Mouse (Mus musculus) midbrain, embryonic 12.5 days (tissue): ENCODE measurements around the gene Nup210. TPM values are rescaled to one million over a fixed set of nuclear protein-coding genes. Genes with fewer than 3 reads are reported as not detected.
"Not testable (repeated sequence)": the region's sequence is repeated elsewhere in the genome, so short reads cannot be mapped to it uniquely, and the experiment has no call there.

Experiments used
- ATAC-seq: fragments of 200-750 bp; cut with Nextera tagmentation; 2 replicates; pipeline ENCODE4 v1.8.0; 2017; ENCODE audit warnings: low read depth, moderate TSS enrichment, moderate library complexity; ENCODE audit not compliant: low FRiP score
- H3K27ac ChIP-seq: fragments of 300-500 bp; sonication (generic); replicated peaks from 2 replicates; pipeline ENCODE4 v1.5.1; 2016; ENCODE audit warnings: mild to moderate bottlenecking
- H3K27me3 ChIP-seq: fragments of 300-500 bp; sonication (generic); 2 replicates; pipeline ENCODE4 v1.6.1; 2016; ENCODE audit warnings: mild to moderate bottlenecking
- H3K36me3 ChIP-seq: fragments of 300-500 bp; sonication (generic); 2 replicates; pipeline ENCODE4 v1.6.1; 2016
- H3K4me1 ChIP-seq: fragments of 300-500 bp; sonication (generic); 2 replicates; pipeline ENCODE4 v1.6.1; 2016
- H3K4me2 ChIP-seq: fragments of 300-500 bp; sonication (generic); replicated peaks from 2 replicates; pipeline ENCODE4 v1.6.1; 2016; ENCODE audit warnings: mild to moderate bottlenecking, moderate library complexity
- H3K4me3 ChIP-seq: fragments of 300-500 bp; sonication (generic); 2 replicates; pipeline ENCODE4 v1.5.1; 2016; ENCODE audit warnings: mild to moderate bottlenecking
- H3K9ac ChIP-seq: fragments of 300-500 bp; sonication (generic); replicated peaks from 2 replicates; pipeline ENCODE4 v1.6.1; 2016; ENCODE audit warnings: mild to moderate bottlenecking, moderate library complexity
- H3K9me3 ChIP-seq: fragments of 300-500 bp; sonication (generic); 2 replicates; pipeline ENCODE4 v1.6.1; 2016; ENCODE audit warnings: mild to moderate bottlenecking
- WGBS: fragments of 180-500 bp; shearing (Covaris S2); methylation state at CpG from one replicate; pipeline ENCODE4 v1.1.7; 2016; 5-methylcytosine and 5-hydroxymethylcytosine counted together
- polyA plus RNA-seq: library from polyadenylated mRNA; unstranded; fragments of >200 nt; fragmentation: Nextera tagmentation; extraction: Ambion mirVana; gene quantifications from 2 replicates; pipeline ENCODE4 v1.2.1, GENCODE M21; 2016

The Nup210 gene
- polyA plus RNA-seq, 1 experiment from 2014 or later: 23.4 TPM

DNA sequence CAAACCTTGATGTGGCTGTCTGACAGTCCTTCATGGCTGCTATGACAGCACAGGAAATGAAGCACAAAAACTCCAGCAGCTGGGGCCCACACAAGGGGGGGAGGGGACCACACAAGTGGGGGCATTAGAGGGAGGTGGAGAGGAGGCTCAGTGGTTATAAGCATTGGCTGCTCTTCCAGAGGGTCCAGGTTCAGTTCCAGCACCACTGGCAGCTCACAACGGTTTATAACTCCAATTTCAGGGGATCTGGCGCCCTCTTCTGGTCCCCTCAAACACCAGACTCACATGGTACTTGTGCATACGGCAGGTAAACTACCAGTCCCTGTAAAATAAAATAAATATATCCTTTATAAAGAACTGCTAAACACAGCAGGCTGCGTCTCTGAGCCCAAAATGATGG is 12.4 kb upstream of the Nup210 start:
- H3K4me1 ChIP-seq: no peaks in the 10 kb centered on the region
- no peak for ATAC-seq
- no peaks in the 10 kb centered on the region for H3K36me3 ChIP-seq
- H3K27me3 ChIP-seq: no peaks in the 10 kb centered on the region
- no peak overlapping the region for H3K4me2 ChIP-seq
- H3K4me3 ChIP-seq: no peak overlapping the region
- no peak overlapping the region for H3K27ac ChIP-seq
- 61% methylated on average over 4 of the region's 4 CpGs for WGBS
- H3K9ac ChIP-seq: no peak overlapping the region
- no peaks in the 10 kb centered on the region for H3K9me3 ChIP-seq

DNA sequence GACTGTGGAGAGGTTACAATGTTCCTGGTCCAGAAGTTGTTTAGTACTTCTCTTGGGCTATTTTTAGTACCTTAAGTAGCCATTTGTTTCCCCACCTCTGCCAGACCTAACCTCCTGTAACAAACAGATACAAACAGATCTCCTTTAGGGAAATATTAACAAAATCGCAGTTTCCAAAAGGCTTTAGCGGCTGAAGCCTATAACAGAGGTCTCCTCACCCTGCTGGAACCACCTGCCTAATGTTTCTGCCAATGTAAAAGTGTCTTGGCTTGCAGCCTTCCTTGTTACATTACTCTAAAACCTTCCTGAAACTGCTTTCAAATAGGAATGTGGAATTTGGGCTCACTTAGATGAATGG is 8.6 kb upstream of the Nup210 start:
- H3K4me1 ChIP-seq: no peaks in the 10 kb centered on the region
- WGBS: 89% methylated on average over 2 of the region's 2 CpGs
- no peak overlapping the region for H3K4me3 ChIP-seq
- no peaks in the 10 kb centered on the region for H3K36me3 ChIP-seq
- H3K4me2 ChIP-seq: no peak overlapping the region
- peaks cover 5% of the 10 kb centered on the region for H3K9me3 ChIP-seq
- H3K9ac ChIP-seq: no peak overlapping the region
- no peak for ATAC-seq
- no peaks in the 10 kb centered on the region for H3K27me3 ChIP-seq
- no peak overlapping the region for H3K27ac ChIP-seq

DNA sequence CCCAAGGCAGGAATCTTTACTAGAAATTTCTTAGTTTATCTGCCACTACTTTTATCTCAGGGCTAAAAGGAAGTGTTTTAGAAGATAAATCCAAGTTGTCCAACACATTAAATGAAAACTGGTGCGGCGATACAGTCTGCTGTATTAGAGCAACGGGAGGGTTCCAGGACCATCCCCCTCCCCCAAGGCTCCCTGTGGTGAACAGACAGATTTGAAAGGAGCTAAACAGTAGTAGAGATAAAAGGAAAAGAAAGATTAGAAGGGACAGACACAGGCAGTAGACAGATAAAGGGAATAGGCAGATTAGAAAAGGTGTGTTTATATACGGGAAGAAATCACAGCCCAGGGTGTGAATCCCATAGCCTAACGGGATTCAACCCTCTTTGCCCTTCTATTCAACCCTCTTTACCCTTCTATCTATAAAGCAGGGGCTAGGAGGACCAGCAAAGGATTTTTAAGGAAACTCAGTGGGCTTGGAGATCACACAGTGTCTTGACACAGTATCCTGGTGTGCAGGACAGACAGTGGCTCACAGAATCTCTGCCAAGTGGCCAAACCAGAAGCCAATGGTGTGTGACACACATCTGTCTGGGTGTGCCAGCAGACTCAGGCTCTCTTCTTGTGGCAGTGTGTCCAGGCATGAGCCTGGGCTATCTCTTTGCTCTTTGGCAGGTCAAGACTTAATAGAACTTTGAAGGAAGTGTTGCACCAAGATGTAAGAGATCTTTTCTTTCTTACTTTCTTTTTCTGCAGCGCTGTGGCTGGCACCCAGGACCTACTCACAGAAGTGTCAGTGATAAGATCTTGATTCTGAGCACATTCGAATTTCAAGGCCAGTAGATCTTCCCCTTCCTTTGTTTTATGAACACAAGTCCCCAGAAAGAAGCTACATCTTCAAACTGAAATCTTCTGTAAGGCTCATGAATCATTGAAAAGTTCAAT is 7.9 kb upstream of the Nup210 start:
- peaks cover 5% of the 10 kb centered on the region for H3K9me3 ChIP-seq
- 36% methylated on average over 7 of the region's 7 CpGs for WGBS
- no peak overlapping the region for H3K4me2 ChIP-seq
- no peak overlapping the region for H3K9ac ChIP-seq
- no peaks in the 10 kb centered on the region for H3K4me1 ChIP-seq
- ATAC-seq: no peak
- H3K27me3 ChIP-seq: no peaks in the 10 kb centered on the region
- H3K36me3 ChIP-seq: no peaks in the 10 kb centered on the region
- no peak overlapping the region for H3K4me3 ChIP-seq
- H3K27ac ChIP-seq: no peak overlapping the region

DNA sequence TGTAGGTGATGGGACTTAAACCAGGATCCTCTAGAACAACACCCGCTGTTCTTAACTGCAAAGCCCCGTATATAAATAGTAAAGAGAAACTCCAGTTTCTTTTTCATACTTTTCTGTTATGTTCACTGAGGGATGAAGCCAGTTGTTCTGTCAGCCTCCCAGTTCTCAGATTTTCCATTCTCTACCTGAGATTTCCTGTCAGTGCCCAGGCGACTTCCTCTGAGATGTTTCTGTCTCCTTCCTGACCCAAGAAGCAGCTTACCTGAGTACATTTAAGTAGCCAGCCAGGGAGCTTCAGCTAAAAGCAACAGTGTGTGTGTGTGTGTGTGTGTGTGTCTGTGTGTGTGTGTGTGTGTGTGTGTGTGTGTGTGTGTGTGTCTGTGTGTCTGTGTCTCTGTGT is 6.8 kb upstream of the Nup210 start:
- ATAC-seq: no peak
- no peaks in the 10 kb centered on the region for H3K27me3 ChIP-seq
- H3K36me3 ChIP-seq: no peaks in the 10 kb centered on the region
- H3K9me3 ChIP-seq: peaks cover 5% of the 10 kb centered on the region
- no peak overlapping the region for H3K4me3 ChIP-seq
- WGBS: 84% methylated on average over 3 of the region's 3 CpGs
- no peaks in the 10 kb centered on the region for H3K4me1 ChIP-seq
- no peak overlapping the region for H3K4me2 ChIP-seq
- no peak overlapping the region for H3K9ac ChIP-seq
- H3K27ac ChIP-seq: no peak overlapping the region

DNA sequence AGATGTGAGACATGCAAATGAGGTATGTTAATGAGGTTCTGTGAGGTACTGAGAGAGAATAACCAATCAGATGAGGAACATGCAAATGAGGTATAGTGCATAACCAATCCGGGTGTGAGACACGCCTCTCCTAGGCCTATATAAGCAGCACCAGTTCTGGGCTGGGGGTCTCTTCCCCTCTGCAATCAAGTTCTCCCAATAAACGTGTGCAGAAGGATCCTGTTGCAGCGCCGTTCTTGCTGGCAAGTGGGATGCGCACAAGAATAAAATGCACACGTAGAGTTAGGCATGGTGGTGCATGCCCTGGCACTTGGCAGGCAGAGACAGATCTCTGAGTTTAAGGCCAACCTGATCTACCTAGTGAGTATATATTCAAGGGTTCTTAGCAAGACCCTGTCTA is 4.5 kb upstream of the Nup210 start:
- H3K4me3 ChIP-seq, H3K9me3 ChIP-seq, H3K4me2 ChIP-seq, H3K27ac ChIP-seq, H3K27me3 ChIP-seq, H3K36me3 ChIP-seq, ATAC-seq, H3K9ac ChIP-seq: not testable (repeated sequence)
- WGBS: 91% methylated on average over 7 of the region's 7 CpGs
- peaks cover 14% of the 10 kb centered on the region for H3K4me1 ChIP-seq

DNA sequence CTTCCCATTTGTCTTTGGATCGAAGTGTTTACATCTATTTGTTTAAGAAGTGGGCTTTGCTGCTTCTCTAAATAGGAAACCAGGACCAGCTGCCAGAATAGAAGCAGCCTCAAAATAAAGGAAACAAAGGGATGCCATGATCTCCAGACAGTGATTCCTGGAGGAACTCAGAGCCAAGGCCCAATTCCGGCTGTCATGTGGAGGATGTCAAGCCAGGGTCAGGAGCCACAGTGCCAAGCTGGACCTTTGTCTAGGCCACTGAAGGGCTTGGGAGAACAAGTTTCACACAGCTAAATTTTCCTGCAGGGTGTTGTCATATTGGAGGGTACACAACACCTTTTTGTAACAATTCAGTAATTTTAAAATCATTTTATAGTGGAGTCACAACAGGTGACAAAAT is 3.6 kb upstream of the Nup210 start:
- Histone ChIP-seq H3K4me3 (no peak overlapping the region), H3K4me1 (peaks cover 22% of the 10 kb centered on the region), H3K27ac (no peak overlapping the region), H3K9me3 (peaks cover 5% of the 10 kb centered on the region), H3K36me3 (no peaks in the 10 kb centered on the region), H3K4me2 (no peak overlapping the region), H3K27me3 (peaks cover 7% of the 10 kb centered on the region), H3K9ac (no peak overlapping the region)
- no peak for ATAC-seq
- WGBS: 91% methylated on average over 2 of the region's 2 CpGs

DNA sequence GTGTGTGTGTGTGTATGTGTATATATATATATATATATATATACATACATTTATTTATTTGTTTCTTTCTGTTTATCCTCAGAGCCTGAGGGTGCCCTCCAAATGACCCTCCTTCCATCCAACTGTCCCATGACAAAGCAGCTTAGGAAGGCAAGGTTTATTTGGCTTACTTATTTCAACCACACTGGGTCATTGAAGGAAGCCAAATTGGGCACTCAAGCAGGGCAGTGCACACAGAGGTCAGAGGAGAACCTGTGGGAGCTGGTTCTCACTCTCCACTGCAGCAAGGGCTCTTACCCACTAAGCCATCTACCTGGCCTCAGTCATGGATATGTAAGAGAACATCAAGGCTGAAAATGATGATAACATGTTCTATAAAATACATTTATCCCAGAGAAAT is 1.9 kb upstream of the Nup210 start:
- no peak overlapping the region for H3K27ac ChIP-seq
- H3K36me3 ChIP-seq: no peaks in the 10 kb centered on the region
- H3K4me3 ChIP-seq: no peak overlapping the region
- H3K4me1 ChIP-seq: peaks cover 31% of the 10 kb centered on the region
- peaks cover 5% of the 10 kb centered on the region for H3K9me3 ChIP-seq
- no peak overlapping the region for H3K9ac ChIP-seq
- peaks cover 11% of the 10 kb centered on the region for H3K27me3 ChIP-seq
- ATAC-seq: no peak
- H3K4me2 ChIP-seq: no peak overlapping the region

DNA sequence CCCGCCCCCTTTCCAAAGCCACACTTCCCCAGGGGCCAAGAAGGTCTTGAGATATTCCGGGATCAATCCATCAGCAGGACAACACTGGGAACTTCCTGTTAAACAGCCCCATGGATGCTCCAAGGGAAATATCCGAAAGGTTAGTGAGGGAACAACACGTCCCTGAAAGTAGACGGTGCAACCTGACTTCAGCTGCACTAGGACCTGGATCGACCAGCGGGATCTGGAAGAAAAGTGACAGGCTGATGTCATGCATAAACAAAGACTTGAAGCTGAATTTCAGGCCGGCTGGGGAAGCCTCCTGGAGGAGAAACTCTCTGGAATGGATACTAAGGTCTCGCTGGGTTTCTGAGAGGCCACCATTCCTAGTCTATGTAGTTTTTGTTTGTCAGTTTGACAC is 520 bp upstream of the Nup210 start:
- WGBS: 3% methylated on average over 9 of the region's 9 CpGs
- Histone ChIP-seq H3K4me1 (peaks cover 31% of the 10 kb centered on the region), H3K36me3 (no peaks in the 10 kb centered on the region), H3K9me3 (peaks cover 5% of the 10 kb centered on the region), H3K27ac (peak overlapping the region; percentile 76), H3K4me3 (peak overlapping the region; percentile 77), H3K4me2 (peak overlapping the region; percentile 94), H3K9ac (peak overlapping the region; percentile 83; the same call in 1 of the 2 replicates), H3K27me3 (peaks cover 11% of the 10 kb centered on the region)
- ATAC-seq: peak; percentile 53; the same call in 1 of the 2 replicates

DNA sequence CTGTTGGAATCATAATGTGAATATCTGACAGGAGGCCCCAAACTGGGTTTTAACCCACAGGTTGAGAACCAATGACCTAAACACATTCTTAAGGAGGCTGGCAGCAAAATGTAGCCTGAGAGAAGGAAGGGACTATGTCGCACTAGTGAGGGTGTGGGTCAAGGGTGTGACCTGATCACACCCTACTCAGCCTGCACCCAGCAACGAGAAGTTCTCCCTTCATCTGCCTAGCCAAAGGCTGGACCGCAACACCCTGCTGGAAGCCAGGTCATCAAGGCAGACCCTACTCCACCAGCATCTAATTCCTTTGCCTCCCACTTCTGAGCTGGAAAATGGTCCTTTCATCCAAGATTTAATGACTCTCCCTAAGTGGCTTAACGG is 776 bp downstream of the Nup210 start:
- Histone ChIP-seq H3K4me3 (peak overlapping the region; percentile 77), H3K4me2 (peak overlapping the region; percentile 94), H3K27me3 (peaks cover 11% of the 10 kb centered on the region), H3K9me3 (no peaks in the 10 kb centered on the region), H3K9ac (peak overlapping the region; percentile 83), H3K27ac (peak overlapping the region; percentile 76), H3K4me1 (peaks cover 31% of the 10 kb centered on the region), H3K36me3 (no peaks in the 10 kb centered on the region)
- ATAC-seq: no peak
- 17% methylated on average over 4 of the region's 4 CpGs for WGBS

DNA sequence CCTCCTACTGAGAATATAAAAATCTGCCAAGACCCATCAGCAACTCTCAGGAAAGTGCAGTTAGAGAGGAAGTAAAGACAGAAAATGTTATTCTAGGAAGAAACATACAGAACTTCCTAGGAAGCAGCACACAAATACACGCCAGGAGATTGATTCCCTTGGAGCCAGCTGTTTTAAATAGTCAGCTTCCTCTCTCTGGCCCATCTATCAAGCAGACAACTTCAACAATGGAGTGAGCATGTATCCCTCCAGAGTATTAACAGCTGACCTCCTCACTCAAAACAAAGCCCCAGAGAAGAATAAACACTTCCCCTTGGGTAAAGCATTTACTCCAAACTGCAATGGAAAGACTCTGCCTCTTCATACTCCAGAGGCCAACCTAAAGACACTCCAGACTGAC is 1.5 kb downstream of the Nup210 start:
- Histone ChIP-seq H3K9ac (no peak overlapping the region), H3K4me2 (peak overlapping the region; percentile 94), H3K27ac (no peak overlapping the region), H3K4me3 (no peak overlapping the region), H3K36me3 (no peaks in the 10 kb centered on the region), H3K27me3 (peaks cover 11% of the 10 kb centered on the region), H3K4me1 (peaks cover 31% of the 10 kb centered on the region), H3K9me3 (no peaks in the 10 kb centered on the region)
- no peak for ATAC-seq
- 47% methylated on average over 1 of the region's 1 CpGs for WGBS

DNA sequence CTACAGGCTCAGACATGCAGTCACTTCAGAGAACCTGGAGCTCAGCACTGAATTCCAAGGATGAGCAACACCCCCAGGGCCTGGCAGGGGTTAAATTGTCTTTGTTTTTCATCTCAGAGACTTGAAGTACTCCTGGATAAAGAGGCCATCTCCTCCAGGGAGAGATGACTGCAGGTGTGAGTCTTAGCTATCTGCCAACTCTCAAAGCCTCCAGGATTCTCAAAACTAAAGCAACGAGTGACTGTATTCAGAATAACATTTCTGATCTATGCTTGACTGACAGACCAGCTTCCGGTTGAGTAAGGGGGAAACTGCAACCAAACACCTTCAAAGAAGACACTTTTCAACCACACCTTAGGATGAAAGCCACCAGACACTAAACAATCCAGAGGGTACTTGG is 1.9 kb downstream of the Nup210 start:
- Histone ChIP-seq H3K27ac (no peak overlapping the region), H3K27me3 (peaks cover 11% of the 10 kb centered on the region), H3K4me2 (no peak overlapping the region), H3K9ac (no peak overlapping the region), H3K9me3 (no peaks in the 10 kb centered on the region), H3K4me3 (no peak overlapping the region), H3K4me1 (peaks cover 31% of the 10 kb centered on the region), H3K36me3 (no peaks in the 10 kb centered on the region)
- no peak for ATAC-seq
- WGBS: 64% methylated on average over 2 of the region's 2 CpGs

DNA sequence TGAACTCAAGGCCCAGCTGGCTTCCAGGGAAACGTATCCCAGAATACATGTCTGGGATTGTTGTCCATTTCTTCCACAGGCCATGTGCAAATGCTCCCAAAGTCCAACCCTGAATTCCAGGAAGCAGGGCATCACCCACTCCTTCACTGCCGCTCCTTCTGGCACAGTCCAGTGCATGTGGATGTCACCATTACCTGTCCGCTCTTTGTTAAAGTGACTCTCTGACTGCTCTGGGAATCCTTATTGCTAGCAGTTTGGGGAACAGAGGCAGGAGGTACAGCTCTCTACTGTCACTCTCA is 4.7 kb downstream of the Nup210 start:
- no peak for ATAC-seq
- H3K4me2 ChIP-seq: no peak overlapping the region
- 97% methylated on average over 3 of the region's 3 CpGs for WGBS

More for the DNA sequence above, 4.7 kb downstream of the Nup210 start:
- no peaks in the 10 kb centered on the region for H3K9me3 ChIP-seq
- no peak overlapping the region for H3K9ac ChIP-seq
- H3K4me3 ChIP-seq: no peak overlapping the region
- 0 out of 2 replicates have a peak, but pooled peaks cover 3% of the 10 kb centered on the region for H3K27me3 ChIP-seq
- no peaks in the 10 kb centered on the region for H3K36me3 ChIP-seq
- H3K4me1 ChIP-seq: peaks cover 24% of the 10 kb centered on the region
- no peak overlapping the region for H3K27ac ChIP-seq
